Mouse (Mus musculus) limb, embryonic 11.5 days (tissue): ENCODE data around the gene Dnaja4. TPM values are rescaled to one million over a fixed set of nuclear protein-coding genes. Genes with fewer than 3 reads are reported as not detected.

Experiments used
- ATAC-seq: fragments of 200-750 bp; cut with Nextera tagmentation; 2 replicates; pipeline ENCODE4 v1.8.0; 2017; ENCODE audit warnings: low read depth; ENCODE audit not compliant: insufficient number of reproducible peaks, low FRiP score, low TSS enrichment
- DNase-seq: peaks from one replicate; pipeline ENCODE4 v3.0.0-alpha.2; 2015; ENCODE audit warnings: low spot score
- H3K27ac ChIP-seq: fragments of 300-500 bp; sonication (generic); replicated peaks from 2 replicates; pipeline ENCODE4 v1.5.1; 2014; ENCODE audit warnings: low read depth, mild to moderate bottlenecking, low read length
- H3K27me3 ChIP-seq: fragments of 300-500 bp; sonication (generic); 2 replicates; pipeline ENCODE4 v1.6.1; 2014; ENCODE audit warnings: mild to moderate bottlenecking, low read length, mixed read lengths; ENCODE audit not compliant: control insufficient read depth, insufficient read depth
- H3K36me3 ChIP-seq: fragments of 300-500 bp; sonication (generic); 2 replicates; pipeline ENCODE4 v1.6.1; 2014; ENCODE audit warnings: mild to moderate bottlenecking, low read length, moderate library complexity, mixed read lengths; ENCODE audit not compliant: control insufficient read depth, insufficient read depth
- H3K4me1 ChIP-seq: fragments of 300-500 bp; sonication (generic); 2 replicates; pipeline ENCODE4 v1.6.1; 2014; ENCODE audit warnings: low read length, mixed read lengths; ENCODE audit not compliant: control insufficient read depth, insufficient read depth
- H3K4me2 ChIP-seq: fragments of 300-500 bp; sonication (generic); 2 replicates; pipeline ENCODE4 v1.6.1; 2014; ENCODE audit warnings: low read depth, mild to moderate bottlenecking, moderate library complexity; ENCODE audit not compliant: severe bottlenecking
- H3K4me3 ChIP-seq: fragments of 300-500 bp; sonication (generic); 2 replicates; pipeline ENCODE4 v1.5.1; 2014; ENCODE audit warnings: low read depth, low read length
- H3K9ac ChIP-seq: fragments of 300-500 bp; sonication (generic); 2 replicates; pipeline ENCODE4 v1.6.1; 2014; ENCODE audit warnings: mild to moderate bottlenecking, low read length
- H3K9me3 ChIP-seq: fragments of 300-500 bp; sonication (generic); 2 replicates; pipeline ENCODE4 v1.6.1; 2016; ENCODE audit warnings: low read length; ENCODE audit not compliant: control insufficient read depth
- WGBS: fragments of 180-500 bp; shearing (Covaris S2); extraction: QIAGEN DNeasy Blood & Tissue Kit; methylation state at CpG from one replicate; pipeline ENCODE4 v1.1.7; 2014; 5-methylcytosine and 5-hydroxymethylcytosine counted together
- polyA plus RNA-seq: library from polyadenylated mRNA; unstranded; fragments of >200 nt; fragmentation: Nextera tagmentation; extraction: Ambion mirVana; gene quantifications from 2 replicates; pipeline ENCODE4 v1.2.1, GENCODE M21; 2014

Dnaja4 gene
- polyA plus RNA-seq, 1 experiment from 2014 or later = 3.6 TPM

DNA sequence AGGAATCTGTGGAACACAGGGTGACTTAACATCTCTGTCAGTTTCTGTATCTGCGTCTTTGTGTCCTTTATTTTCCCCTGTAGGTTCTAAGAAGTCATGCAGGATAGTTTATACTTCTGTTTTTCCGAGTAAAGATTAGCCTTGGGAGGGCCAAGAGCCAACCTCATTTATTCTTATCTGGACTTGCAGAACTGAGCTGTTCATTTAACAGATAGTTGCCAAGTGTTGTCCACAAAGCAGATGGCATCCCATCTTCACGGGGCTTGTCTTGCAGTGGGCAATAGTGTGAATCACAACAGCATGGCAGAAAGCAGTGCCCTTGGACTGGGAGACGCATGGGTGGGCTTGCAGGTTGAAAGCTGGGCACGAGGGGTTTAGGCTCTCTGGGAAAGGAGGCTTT, 5.7 kb downstream of the Dnaja4 start:
- DNase-seq = no peak
- H3K27me3 ChIP-seq = peaks cover 13% of the 10 kb centered on the region
- no peaks in the 10 kb centered on the region; the same call in 1 of the 2 replicates for H3K4me1 ChIP-seq
- no peaks in the 10 kb centered on the region for H3K36me3 ChIP-seq
- no peak overlapping the region for H3K9ac ChIP-seq
- no peaks in the 10 kb centered on the region for H3K9me3 ChIP-seq
- no peak overlapping the region for H3K27ac ChIP-seq
- H3K4me3 ChIP-seq = no peak overlapping the region
- ATAC-seq = no peak
- 73% methylated on average over 5 of the region's 5 CpGs for WGBS
- no peak overlapping the region for H3K4me2 ChIP-seq

DNA sequence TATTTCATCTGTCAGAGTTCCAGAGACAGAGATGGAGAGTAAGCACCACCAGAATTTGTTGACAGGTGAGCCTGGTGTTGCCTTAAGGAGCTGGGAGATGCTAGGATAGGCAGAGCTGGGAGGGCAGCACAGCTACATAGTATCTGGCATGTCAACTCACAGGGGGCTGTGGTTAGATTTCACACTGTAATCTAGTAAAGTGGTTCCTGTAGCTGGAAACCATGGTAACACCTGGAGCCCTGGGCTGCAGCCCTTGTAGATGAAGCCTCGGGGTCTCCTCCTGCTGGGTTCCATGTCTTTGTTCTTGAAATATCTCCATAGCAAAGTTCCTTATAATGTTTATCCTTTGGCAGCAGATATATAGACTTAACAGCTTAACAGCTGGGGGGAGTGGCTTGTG, 6.9 kb downstream of the Dnaja4 start:
- H3K27ac ChIP-seq = no peak overlapping the region
- 32% methylated on average over 1 of the region's 1 CpGs for WGBS
- H3K9ac ChIP-seq = no peak overlapping the region
- no peak overlapping the region for H3K4me2 ChIP-seq
- no peak for ATAC-seq
- H3K36me3 ChIP-seq = no peaks in the 10 kb centered on the region
- no peak overlapping the region for H3K4me3 ChIP-seq
- H3K9me3 ChIP-seq = no peaks in the 10 kb centered on the region
- H3K4me1 ChIP-seq = no peaks in the 10 kb centered on the region
- peaks cover 5% of the 10 kb centered on the region for H3K27me3 ChIP-seq
- no peak for DNase-seq

DNA sequence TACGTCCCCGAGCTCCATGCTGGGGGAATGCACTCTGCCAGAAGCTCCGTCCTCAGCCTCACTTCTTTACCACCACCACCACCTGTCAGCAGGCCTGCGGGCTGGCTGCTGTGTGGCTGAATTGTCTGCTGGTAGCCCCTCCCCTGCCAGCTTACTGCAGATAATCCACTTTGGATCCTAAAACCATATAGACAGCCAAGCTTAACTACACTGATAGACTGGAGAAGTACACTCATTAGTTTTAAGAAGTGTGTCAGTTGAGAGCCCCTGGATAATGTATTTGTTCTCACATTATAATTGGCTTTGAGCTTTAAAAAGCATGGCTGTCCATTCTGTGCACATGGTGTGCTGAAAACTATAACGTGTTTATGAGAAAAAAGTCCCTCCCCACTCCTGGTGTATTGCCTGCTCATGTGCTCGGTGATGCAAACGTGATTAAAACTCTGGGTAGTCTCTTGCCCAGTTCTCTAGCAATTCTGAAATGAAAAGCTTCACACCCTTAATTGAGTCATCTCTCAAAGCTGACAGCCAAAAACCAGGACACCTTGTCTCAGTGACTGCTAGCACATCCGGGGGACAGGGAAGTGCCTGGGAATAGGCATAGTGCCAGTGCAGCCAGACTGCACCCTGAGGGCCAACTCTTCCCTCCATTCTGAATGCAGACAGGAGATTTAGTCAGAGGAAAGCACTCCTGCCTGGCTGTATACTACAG, 8.8 kb downstream of the Dnaja4 start:
- H3K4me1 ChIP-seq = no peaks in the 10 kb centered on the region
- H3K27ac ChIP-seq = no peak overlapping the region
- peaks cover under 1% of the 10 kb centered on the region; the same call in 1 of the 2 replicates for H3K36me3 ChIP-seq
- ATAC-seq (no peak), DNase-seq (no peak)
- no peaks in the 10 kb centered on the region for H3K9me3 ChIP-seq
- H3K4me2 ChIP-seq = no peak overlapping the region
- no peaks in the 10 kb centered on the region for H3K27me3 ChIP-seq
- WGBS = 63% methylated on average over 8 of the region's 8 CpGs
- no peak overlapping the region for H3K9ac ChIP-seq
- no peak overlapping the region for H3K4me3 ChIP-seq

DNA sequence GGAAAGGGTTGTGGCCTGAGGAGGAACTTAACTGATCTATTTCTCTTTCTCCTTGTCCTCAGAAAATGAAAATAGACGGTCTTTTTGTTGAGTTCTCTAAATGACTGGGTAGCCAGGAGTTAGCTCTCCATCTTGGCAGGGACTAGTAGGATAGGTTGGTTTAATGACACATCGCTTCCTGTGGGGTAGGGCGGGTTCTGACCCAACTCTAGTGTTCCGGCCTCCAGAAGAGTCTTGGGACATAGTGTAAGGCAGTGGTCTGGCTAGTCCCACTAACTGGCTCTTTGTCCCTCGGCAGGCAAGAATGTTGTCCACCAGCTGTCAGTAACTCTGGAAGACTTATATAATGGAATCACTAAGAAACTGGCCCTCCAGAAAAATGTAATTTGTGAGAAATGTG, 9.4 kb downstream of the Dnaja4 start:
- H3K27ac ChIP-seq = no peak overlapping the region
- ATAC-seq = no peak
- 90% methylated on average over 5 of the region's 5 CpGs for WGBS

DNA sequence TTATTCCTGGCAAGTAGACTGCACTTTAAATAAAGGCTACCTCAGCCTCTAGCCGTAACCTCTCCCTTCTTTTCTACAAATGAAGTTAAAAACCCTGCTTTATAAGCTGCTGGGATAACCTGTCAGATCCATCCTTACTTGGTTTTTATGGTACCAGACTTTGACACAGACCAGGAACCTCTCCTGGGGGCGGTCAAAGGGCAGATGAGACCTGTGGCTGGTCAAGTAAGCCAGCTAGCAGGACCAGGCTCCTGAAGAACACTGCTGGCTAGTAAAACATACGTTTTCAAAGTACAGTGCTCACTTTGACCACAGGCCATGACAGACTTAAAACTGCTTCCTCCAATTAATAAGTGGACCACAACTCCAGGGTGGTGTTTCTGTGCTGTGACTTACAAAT, 17.1 kb downstream of the Dnaja4 start:
- Histone ChIP-seq H3K36me3 (peaks cover 17% of the 10 kb centered on the region), H3K27ac (no peak overlapping the region), H3K4me1 (no peaks in the 10 kb centered on the region), H3K9me3 (no peaks in the 10 kb centered on the region), H3K27me3 (no peaks in the 10 kb centered on the region), H3K4me3 (no peak overlapping the region), H3K4me2 (no peak overlapping the region), H3K9ac (no peak overlapping the region)
- DNase-seq (no peak), ATAC-seq (no peak)
- 75% methylated on average over 3 of the region's 3 CpGs for WGBS

More for the DNA sequence above, 9.4 kb downstream of the Dnaja4 start:
- Histone ChIP-seq H3K9ac (no peak overlapping the region), H3K4me1 (no peaks in the 10 kb centered on the region), H3K9me3 (no peaks in the 10 kb centered on the region), H3K4me3 (no peak overlapping the region), H3K4me2 (no peak overlapping the region), H3K27me3 (no peaks in the 10 kb centered on the region), H3K36me3 (peaks cover 2% of the 10 kb centered on the region; the same call in 1 of the 2 replicates)
- DNase-seq = no peak

DNA sequence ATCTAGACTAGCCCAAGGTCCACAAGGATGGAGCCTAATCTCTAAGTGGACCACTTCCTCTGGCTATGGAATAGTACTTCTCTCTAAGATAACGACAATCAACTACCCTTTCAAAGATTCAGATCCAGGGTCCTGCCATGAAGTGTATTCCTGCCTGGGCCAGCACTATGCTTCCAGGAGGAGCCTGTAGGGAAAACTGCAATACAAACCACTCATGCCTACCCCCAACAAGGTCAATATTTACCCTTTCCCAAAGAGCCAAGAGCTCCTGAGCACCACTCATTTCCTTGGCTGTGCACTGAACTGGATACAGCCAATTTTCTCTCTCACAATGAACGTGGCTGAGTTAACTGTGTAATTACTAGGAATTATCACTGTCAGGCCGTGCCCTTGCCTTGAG, 18.9 kb downstream of the Dnaja4 start:
- DNase-seq (no peak), ATAC-seq (no peak)
- H3K27ac ChIP-seq = no peak overlapping the region
- peaks cover 17% of the 10 kb centered on the region for H3K36me3 ChIP-seq
- no peaks in the 10 kb centered on the region for H3K27me3 ChIP-seq
- H3K4me3 ChIP-seq = no peak overlapping the region
- 94% methylated on average over 3 of the region's 3 CpGs for WGBS
- no peaks in the 10 kb centered on the region for H3K4me1 ChIP-seq
- H3K4me2 ChIP-seq = no peak overlapping the region
- no peak overlapping the region for H3K9ac ChIP-seq
- H3K9me3 ChIP-seq = no peaks in the 10 kb centered on the region

DNA sequence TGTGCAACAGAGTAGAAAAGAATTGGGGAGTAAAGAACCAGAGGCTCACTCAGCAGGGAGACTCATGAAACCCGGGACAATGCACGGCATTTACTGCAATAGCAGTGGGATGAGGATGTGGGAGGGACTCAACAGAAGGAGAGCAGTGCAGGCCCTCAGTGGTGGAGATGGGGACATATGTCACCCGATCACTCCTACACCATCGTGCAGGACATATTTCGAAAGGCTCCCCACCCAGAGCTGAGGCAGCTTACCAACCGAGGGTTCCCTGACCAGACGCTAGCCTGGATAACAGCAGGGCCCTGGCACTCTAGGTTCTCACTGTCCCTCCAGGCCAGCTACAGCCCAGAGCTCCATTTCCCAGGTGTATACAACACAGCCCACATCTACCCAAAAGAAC, 23.5 kb downstream of the Dnaja4 start:
- Histone ChIP-seq H3K27me3 (no peaks in the 10 kb centered on the region), H3K27ac (no peak overlapping the region), H3K9me3 (no peaks in the 10 kb centered on the region), H3K4me3 (no peak overlapping the region), H3K36me3 (peaks cover 15% of the 10 kb centered on the region; the same call in 1 of the 2 replicates), H3K4me2 (no peak overlapping the region), H3K9ac (no peak overlapping the region), H3K4me1 (no peaks in the 10 kb centered on the region)
- ATAC-seq = no peak
- WGBS = 89% methylated on average over 7 of the region's 7 CpGs
- DNase-seq = no peak

DNA sequence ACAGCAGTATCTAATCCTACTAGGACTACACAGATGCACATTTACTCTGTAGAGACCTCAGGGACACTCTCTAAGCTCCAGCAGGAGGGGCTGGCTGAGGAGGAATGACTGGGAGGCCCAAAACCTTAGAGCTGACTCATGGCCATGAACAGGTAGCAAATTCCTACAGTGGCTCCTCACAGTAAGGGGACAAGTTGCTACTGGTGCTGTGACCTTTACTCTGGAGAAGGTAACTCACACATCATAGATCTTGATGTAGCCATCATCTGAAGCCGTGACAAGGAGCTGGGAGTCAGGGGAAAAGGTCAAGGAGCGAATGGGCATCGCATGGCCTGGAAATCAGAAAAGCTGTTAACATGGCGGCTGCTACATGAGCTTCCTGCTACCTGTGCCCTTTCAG, 23.9 kb downstream of the Dnaja4 start:
- Histone ChIP-seq H3K9me3 (no peaks in the 10 kb centered on the region), H3K27me3 (no peaks in the 10 kb centered on the region), H3K27ac (no peak overlapping the region), H3K36me3 (peaks cover 17% of the 10 kb centered on the region; the same call in 1 of the 2 replicates), H3K4me3 (no peak overlapping the region), H3K4me1 (no peaks in the 10 kb centered on the region), H3K4me2 (no peak overlapping the region), H3K9ac (no peak overlapping the region)
- WGBS = 73% methylated on average over 4 of the region's 4 CpGs
- DNase-seq (no peak), ATAC-seq (no peak)

DNA sequence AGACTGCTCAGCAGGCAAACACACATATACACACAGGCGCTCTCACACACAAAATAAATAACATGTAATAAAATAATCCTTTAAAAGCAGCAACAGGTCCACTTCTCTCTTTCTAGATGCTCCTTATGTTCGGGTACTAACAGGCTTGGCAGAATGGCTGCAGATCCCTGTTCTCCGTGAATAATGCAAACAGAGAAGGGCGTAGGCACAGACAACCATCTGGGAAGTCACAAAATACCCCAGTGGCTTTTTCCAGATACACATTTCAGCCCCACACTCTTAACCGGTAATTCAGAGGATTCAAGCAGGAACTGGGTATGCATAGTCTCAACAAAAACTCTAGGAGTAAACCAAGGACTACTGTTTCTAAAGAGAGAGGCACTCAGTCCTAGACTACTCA, 27.6 kb downstream of the Dnaja4 start:
- Histone ChIP-seq H3K4me2 (no peak overlapping the region), H3K9ac (no peak overlapping the region), H3K4me1 (no peaks in the 10 kb centered on the region), H3K27me3 (no peaks in the 10 kb centered on the region), H3K27ac (no peak overlapping the region), H3K9me3 (no peaks in the 10 kb centered on the region), H3K4me3 (no peak overlapping the region), H3K36me3 (peaks cover 21% of the 10 kb centered on the region; the same call in 1 of the 2 replicates)
- DNase-seq (no peak), ATAC-seq (no peak)
- 84% methylated on average over 5 of the region's 5 CpGs for WGBS
